Mouse (Mus musculus): ENCODE results near the gene Stat5b. TPM values are rescaled to one million over a fixed set of nuclear protein-coding genes. Genes with fewer than 3 reads are reported as not detected.

Stat5b gene
- polyA plus RNA-seq, 1 experiment from 2014 or later: 22.7 TPM

DNA sequence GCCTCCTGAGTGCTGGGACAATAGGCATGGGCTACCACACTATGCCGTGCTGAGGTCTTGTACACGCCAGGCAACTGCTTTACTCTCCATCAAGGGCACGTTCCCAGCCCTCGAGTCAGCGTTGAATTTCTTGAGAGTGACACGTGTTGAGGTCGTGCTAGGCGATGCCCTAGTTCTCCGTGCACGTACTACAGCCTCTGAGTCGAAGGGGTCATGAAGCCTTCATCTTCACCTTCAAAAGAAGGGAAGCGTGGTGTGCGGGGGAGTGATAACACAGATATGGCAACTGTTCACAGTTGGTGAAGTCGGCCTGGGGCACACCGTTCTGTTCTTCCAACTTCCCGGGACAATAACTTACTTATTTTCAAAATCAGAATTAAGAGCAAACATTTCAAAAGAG is 30.9 kb downstream of the Stat5b start:
- Histone ChIP-seq H3K9me3 (no peaks in the 10 kb centered on the region), H3K9ac (no peak overlapping the region), H3K4me1 (peaks cover 16% of the 10 kb centered on the region), H3K4me3 (no peak overlapping the region), H3K36me3 (no peaks in the 10 kb centered on the region), H3K27me3 (no peaks in the 10 kb centered on the region), H3K27ac (no peak overlapping the region; the same call in 1 of the 2 replicates), H3K4me2 (replicated peaks) (no peak overlapping the region)
- ATAC-seq (ENCODE audit: insufficient number of reproducible peaks, insufficient read depth, low FRiP score, low TSS enrichment): no peak
- WGBS: 60% methylated on average over 16 of the region's 16 CpGs

DNA sequence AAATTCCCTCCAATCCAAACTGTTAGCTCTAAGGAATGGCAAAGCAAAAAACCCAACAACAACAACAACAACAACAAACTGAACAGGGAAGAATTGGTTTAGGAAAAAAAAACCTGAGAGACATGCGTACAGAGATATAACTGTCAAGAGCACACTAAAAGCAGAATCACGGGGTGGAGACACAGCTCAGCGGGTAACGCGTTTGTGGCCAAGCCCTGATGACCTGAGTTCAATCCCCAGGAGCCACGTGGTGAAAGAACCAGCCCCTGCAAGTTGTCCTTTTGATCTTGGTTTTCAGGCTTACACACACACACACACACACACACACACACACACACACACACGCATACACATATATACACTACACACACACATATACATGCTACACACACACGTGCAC is 31.5 kb downstream of the Stat5b start:
- Histone ChIP-seq H3K27me3 (no peaks in the 10 kb centered on the region), H3K9ac (no peak overlapping the region), H3K4me2 (replicated peaks) (no peak overlapping the region), H3K9me3 (no peaks in the 10 kb centered on the region), H3K4me1 (peaks cover 19% of the 10 kb centered on the region), H3K36me3 (no peaks in the 10 kb centered on the region), H3K4me3 (no peak overlapping the region), H3K27ac (no peak overlapping the region)
- 76% methylated on average over 8 of the region's 8 CpGs for WGBS
- no peak for ATAC-seq (ENCODE audit: insufficient number of reproducible peaks, insufficient read depth, low FRiP score, low TSS enrichment)

DNA sequence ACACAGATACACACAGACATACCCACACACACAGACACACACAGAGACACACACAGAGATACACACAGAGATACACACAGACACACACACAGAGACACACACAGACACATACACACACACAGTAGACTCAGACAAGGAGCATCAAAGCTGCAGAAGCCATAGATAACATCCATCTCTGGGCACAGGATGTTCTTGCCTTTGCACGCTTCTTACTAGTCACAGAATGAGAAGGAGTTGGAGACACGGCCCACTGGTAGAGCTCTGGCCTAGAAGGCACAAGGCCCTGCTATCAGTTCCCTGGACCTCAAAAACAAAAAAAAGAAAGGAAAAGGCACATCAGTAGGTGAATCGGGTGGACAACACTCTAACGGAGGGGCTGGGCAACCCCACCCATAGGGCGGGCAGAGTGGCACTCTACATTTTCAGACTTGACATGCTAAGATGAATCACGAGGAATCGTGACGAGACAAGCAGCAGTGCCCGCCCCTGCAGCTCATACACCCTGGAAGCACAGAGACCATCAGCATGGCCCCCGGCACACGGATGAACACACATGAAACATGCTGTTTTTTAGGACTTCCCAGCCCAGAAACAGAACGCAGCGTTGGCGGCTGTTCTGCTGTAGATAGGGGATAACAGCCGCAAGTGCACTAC is 32.0 kb downstream of the Stat5b start:
- Histone ChIP-seq H3K27me3 (no peaks in the 10 kb centered on the region), H3K9me3 (no peaks in the 10 kb centered on the region), H3K4me3 (no peak overlapping the region), H3K9ac (no peak overlapping the region), H3K4me1 (peaks cover 19% of the 10 kb centered on the region), H3K4me2 (replicated peaks) (no peak overlapping the region), H3K27ac (no peak overlapping the region), H3K36me3 (no peaks in the 10 kb centered on the region)
- 92% methylated on average over 15 of the region's 15 CpGs for WGBS
- ATAC-seq (ENCODE audit: insufficient number of reproducible peaks, insufficient read depth, low FRiP score, low TSS enrichment): no peak

DNA sequence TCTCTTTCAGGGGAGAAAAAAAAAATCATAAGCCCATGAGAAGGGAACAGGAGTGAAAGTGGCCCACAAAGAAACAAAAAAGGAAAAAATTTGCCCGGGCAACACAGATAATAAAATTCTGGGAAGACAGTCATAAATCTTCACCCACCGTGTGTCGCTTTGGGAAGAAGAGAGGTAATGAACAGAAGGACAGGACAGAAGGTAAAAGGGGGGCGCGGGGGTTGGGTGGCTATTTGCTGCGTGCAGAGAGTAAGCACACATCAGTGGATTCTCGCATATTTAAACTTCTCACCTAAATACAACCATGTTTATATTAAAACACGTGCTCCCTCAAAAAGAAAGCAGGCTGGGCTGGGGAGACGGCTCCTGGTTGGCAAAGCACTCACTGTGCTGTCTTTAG is 33.2 kb downstream of the Stat5b start:
- H3K4me2 ChIP-seq (replicated peaks): no peak overlapping the region
- H3K27ac ChIP-seq: no peak overlapping the region
- no peak for ATAC-seq (ENCODE audit: insufficient number of reproducible peaks, insufficient read depth, low FRiP score, low TSS enrichment)
- WGBS: 84% methylated on average over 9 of the region's 9 CpGs
- no peaks in the 10 kb centered on the region for H3K9me3 ChIP-seq
- no peak overlapping the region for H3K4me3 ChIP-seq
- H3K4me1 ChIP-seq: peaks cover 19% of the 10 kb centered on the region
- H3K27me3 ChIP-seq: no peaks in the 10 kb centered on the region
- no peaks in the 10 kb centered on the region for H3K36me3 ChIP-seq
- no peak overlapping the region for H3K9ac ChIP-seq

DNA sequence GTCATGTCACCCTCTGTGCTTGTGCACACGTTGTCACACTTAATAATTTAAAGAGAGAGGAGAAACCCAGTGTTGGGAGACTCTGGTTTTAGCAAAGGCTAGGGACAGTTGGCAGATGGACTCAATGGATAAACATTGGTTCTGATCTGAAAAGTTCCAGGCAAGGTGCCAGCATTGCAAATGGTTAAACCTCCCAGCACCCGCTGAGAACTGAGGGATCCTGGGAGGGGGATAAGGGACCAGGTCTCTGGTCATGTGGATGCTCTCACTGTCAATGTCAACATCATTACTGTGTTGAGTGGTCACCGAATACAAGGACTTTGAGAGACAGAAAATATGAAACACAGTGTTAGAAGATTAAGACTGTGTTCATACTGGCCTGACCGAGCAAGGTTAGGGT is 33.7 kb downstream of the Stat5b start:
- WGBS: 78% methylated on average over 4 of the region's 4 CpGs
- ATAC-seq (ENCODE audit: insufficient number of reproducible peaks, insufficient read depth, low FRiP score, low TSS enrichment): no peak
- Histone ChIP-seq H3K36me3 (no peaks in the 10 kb centered on the region), H3K27ac (no peak overlapping the region), H3K9me3 (no peaks in the 10 kb centered on the region), H3K4me1 (peaks cover 19% of the 10 kb centered on the region), H3K9ac (no peak overlapping the region), H3K4me2 (replicated peaks) (no peak overlapping the region), H3K27me3 (no peaks in the 10 kb centered on the region), H3K4me3 (no peak overlapping the region)

DNA sequence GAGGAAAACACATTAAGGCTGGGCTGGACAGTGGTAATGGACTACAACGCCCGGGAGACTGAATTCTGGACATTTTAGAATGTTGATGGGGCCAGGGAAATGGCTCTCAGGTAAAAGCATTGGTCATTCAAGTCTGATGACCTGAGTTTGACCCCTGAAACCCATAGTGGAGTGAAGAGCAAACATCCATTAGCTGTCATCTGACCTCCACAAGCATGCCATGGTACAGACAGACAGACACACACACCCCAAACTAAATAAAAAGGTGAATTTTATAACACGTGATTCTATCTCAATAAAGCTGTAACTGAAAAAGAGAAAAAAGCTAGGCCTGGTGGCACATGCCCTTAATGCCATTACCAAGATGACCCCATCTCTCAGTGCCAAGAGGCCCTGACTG is 34.2 kb downstream of the Stat5b start:
- Histone ChIP-seq H3K27ac (no peak overlapping the region), H3K4me1 (peaks cover 16% of the 10 kb centered on the region), H3K4me2 (replicated peaks) (no peak overlapping the region), H3K27me3 (no peaks in the 10 kb centered on the region), H3K4me3 (no peak overlapping the region), H3K36me3 (no peaks in the 10 kb centered on the region), H3K9me3 (no peaks in the 10 kb centered on the region), H3K9ac (no peak overlapping the region)
- WGBS: 71% methylated on average over 3 of the region's 3 CpGs
- ATAC-seq (ENCODE audit: insufficient number of reproducible peaks, insufficient read depth, low FRiP score, low TSS enrichment): no peak

DNA sequence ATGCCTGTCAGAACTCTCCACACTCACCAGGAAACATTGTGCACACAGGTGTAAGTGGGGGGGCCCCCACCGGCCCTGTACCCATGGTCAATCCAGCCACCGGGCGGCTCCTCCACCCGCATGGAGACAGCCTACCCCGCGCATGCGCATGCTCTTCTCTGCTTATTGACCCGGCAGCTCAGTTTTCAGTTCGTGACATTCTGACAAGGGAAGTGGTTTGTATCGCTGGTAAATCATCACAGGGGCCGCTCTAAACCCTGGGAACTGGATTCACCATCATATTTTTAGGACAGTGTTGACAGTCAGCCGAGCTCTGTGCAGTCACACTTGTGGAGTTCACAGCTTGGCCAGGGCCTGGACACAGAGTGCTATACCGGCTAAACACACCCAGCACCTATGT is 36.0 kb downstream of the Stat5b start:
- Histone ChIP-seq H3K27me3 (no peaks in the 10 kb centered on the region), H3K4me3 (no peak overlapping the region), H3K36me3 (no peaks in the 10 kb centered on the region), H3K4me2 (replicated peaks) (0 out of 2 replicates have a peak overlapping the region, but pooled peaks have one; percentile 8), H3K4me1 (peaks cover 16% of the 10 kb centered on the region), H3K27ac (no peak overlapping the region), H3K9me3 (no peaks in the 10 kb centered on the region), H3K9ac (no peak overlapping the region)
- no peak for ATAC-seq (ENCODE audit: insufficient number of reproducible peaks, insufficient read depth, low FRiP score, low TSS enrichment)
- 47% methylated on average over 13 of the region's 13 CpGs for WGBS

DNA sequence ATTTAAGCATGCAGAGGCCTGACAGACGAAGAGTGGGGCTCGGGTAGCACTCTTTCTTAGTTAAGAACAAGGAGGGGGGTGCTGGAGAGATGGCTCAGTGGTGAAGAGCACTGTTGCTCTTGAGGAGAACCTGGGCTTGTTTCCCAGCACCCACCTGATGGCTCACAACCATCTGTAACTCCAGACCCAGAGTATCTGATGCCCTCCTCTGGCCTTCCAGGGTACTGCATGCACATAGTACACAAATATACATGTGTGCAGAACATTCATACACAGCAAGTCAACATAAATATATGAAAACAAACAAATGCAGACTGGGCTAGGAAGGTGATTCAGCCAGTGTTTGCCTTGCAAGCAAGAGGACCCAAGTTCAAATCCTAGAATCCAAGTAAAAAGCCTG is 39.4 kb downstream of the Stat5b start:
- Histone ChIP-seq H3K27me3 (no peaks in the 10 kb centered on the region), H3K4me1 (peaks cover 11% of the 10 kb centered on the region; the same call in 1 of the 2 replicates), H3K36me3 (no peaks in the 10 kb centered on the region), H3K4me2 (replicated peaks) (no peak overlapping the region), H3K27ac (peak overlapping the region; percentile 65; the same call in 1 of the 2 replicates), H3K9ac (no peak overlapping the region), H3K4me3 (no peak overlapping the region), H3K9me3 (no peaks in the 10 kb centered on the region)
- WGBS: 67% methylated on average over 2 of the region's 2 CpGs
- ATAC-seq (ENCODE audit: insufficient number of reproducible peaks, insufficient read depth, low FRiP score, low TSS enrichment): no peak

DNA sequence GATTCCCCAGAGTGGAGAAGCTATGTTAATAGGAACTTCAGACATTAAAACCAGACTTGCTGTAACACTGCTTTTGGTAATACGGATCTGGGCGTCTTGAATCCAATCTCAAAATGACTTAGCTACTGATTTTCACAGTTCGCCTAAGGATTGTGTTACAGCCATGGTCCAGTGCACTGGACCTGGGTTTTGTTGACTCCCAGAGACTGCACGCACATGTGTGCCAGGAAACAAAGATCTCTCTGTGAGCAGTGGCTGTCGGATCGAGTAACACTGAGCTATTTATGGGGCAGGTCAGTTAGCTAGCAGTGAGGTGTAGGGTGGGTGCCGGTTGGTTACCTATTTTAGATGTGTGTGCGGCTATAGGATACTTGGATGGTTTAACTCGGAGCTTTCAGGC is 40.0 kb downstream of the Stat5b start:
- H3K27ac ChIP-seq: peak overlapping the region; percentile 65; the same call in 1 of the 2 replicates
- 0 out of 2 replicates have a peak, but pooled peaks have one; percentile 52 for ATAC-seq (ENCODE audit: insufficient number of reproducible peaks, insufficient read depth, low FRiP score, low TSS enrichment)

DNA sequence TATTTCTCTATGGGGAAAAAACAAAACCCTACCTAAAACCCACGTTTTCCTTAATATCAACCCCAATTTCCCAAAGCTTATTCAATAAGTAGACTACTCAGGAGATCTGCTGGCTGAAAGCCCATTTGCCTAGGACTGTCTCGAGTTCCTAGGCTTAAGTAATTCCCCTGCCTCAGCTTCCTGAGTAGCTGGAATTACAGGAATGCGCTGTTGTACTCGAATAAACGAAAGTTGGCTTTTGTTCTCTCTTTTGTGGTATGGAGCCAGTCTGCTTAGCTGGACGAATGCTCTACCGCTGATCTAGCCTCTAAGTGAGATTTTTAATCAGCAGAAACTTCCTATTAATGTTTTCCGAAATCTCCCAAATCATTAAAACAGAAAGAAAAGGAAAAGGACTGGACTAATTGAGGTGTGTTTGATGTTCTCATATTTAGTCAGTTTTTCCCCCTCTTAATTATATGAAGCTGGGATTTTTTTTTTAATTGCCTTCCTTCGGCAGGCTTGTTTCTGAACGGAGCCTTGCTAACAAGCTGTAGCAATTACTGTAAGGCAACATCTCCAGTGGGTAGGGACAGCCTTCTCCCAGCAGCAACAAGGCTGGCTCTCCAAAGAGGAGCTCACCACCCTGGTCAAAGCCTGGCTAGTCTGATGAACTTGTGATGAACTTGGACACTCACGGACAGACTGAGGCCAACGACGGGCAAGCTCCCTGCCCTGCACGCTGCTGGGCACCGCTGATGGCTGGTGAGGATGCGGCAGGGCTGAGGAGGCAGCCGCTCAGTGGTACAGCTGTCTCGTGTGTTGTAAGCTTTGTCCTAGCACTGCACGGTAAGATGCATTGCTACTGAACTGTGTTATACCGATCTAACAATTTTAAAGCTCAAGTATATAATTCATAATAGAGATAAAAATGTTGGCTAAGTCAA is 43.9 kb downstream of the Stat5b start:
- H3K9ac ChIP-seq: no peak overlapping the region
- H3K27me3 ChIP-seq: no peaks in the 10 kb centered on the region
- no peak for ATAC-seq (ENCODE audit: insufficient number of reproducible peaks, insufficient read depth, low FRiP score, low TSS enrichment)
- H3K36me3 ChIP-seq: peaks cover 24% of the 10 kb centered on the region
- H3K9me3 ChIP-seq: no peaks in the 10 kb centered on the region
- H3K4me2 ChIP-seq (replicated peaks): no peak overlapping the region
- WGBS: 69% methylated on average over 20 of the region's 20 CpGs
- H3K4me1 ChIP-seq: 0 out of 2 replicates have a peak, but pooled peaks cover 9% of the 10 kb centered on the region
- no peak overlapping the region for H3K4me3 ChIP-seq
- H3K27ac ChIP-seq: no peak overlapping the region

More for the DNA sequence above, 40.0 kb downstream of the Stat5b start:
- Histone ChIP-seq H3K4me3 (no peak overlapping the region), H3K4me1 (peaks cover 11% of the 10 kb centered on the region; the same call in 1 of the 2 replicates), H3K9me3 (no peaks in the 10 kb centered on the region), H3K36me3 (no peaks in the 10 kb centered on the region), H3K27me3 (no peaks in the 10 kb centered on the region), H3K9ac (no peak overlapping the region), H3K4me2 (replicated peaks) (no peak overlapping the region)
- 28% methylated on average over 9 of the region's 9 CpGs for WGBS

DNA sequence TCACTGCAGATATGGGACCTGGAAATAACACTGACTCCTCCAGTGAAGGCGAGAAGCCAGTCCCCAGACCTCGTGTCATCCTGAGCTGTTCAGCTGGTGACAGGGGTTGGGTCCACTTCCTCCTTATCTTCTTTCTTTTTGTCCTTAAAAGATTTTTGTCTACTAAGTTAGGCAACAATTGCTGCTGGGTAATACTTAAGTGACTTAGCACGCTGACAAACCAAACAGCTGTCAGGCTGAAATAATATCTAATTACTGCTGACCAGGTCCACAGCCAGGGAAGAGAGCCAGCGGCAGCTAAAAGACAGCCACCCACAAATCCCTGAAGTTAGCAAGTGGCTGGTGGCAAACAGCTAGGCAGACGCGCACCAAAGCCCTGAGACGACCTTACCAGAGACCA is 45.0 kb downstream of the Stat5b start:
- H3K27me3 ChIP-seq: no peaks in the 10 kb centered on the region
- H3K27ac ChIP-seq: no peak overlapping the region
- no peak overlapping the region for H3K4me2 ChIP-seq (replicated peaks)
- no peak overlapping the region for H3K4me3 ChIP-seq
- H3K36me3 ChIP-seq: peaks cover 33% of the 10 kb centered on the region
- H3K4me1 ChIP-seq: 0 out of 2 replicates have a peak, but pooled peaks cover 6% of the 10 kb centered on the region
- H3K9ac ChIP-seq: no peak overlapping the region
- no peak for ATAC-seq (ENCODE audit: insufficient number of reproducible peaks, insufficient read depth, low FRiP score, low TSS enrichment)
- WGBS: 67% methylated on average over 7 of the region's 7 CpGs
- no peaks in the 10 kb centered on the region for H3K9me3 ChIP-seq

DNA sequence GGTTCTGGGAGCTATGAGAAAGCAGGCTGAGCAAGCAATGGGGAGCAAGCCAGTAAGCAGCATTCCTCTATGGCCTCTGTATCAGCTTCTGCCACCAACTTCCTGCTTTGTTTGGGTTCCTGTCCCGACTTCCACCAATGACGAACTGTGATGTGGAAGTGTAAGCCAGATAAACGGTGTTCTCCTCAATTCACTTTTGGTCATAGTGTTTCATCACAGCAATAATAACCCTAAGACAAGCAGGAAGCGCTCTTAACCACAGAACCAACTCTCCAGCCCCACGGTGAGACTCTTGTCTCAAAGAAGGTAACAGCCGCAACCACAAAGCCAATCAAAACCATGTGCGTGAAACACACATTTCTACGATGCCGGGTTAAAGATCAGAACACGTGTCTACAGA is 46.1 kb downstream of the Stat5b start:
- Histone ChIP-seq H3K4me1 (0 out of 2 replicates have a peak, but pooled peaks cover 2% of the 10 kb centered on the region), H3K27me3 (no peaks in the 10 kb centered on the region), H3K9me3 (no peaks in the 10 kb centered on the region), H3K9ac (no peak overlapping the region), H3K4me2 (replicated peaks) (no peak overlapping the region), H3K4me3 (no peak overlapping the region), H3K27ac (no peak overlapping the region), H3K36me3 (peaks cover 33% of the 10 kb centered on the region)
- 88% methylated on average over 10 of the region's 10 CpGs for WGBS
- ATAC-seq (ENCODE audit: insufficient number of reproducible peaks, insufficient read depth, low FRiP score, low TSS enrichment): no peak
